Mouse (Mus musculus): ENCODE results near the gene Bmpr1a. TPM values are rescaled to one million over a fixed set of nuclear protein-coding genes. Genes with fewer than 3 reads are reported as not detected.

Gene Bmpr1a
- polyA plus RNA-seq, 1 experiment from 2014 or later, result 53.2 TPM

DNA sequence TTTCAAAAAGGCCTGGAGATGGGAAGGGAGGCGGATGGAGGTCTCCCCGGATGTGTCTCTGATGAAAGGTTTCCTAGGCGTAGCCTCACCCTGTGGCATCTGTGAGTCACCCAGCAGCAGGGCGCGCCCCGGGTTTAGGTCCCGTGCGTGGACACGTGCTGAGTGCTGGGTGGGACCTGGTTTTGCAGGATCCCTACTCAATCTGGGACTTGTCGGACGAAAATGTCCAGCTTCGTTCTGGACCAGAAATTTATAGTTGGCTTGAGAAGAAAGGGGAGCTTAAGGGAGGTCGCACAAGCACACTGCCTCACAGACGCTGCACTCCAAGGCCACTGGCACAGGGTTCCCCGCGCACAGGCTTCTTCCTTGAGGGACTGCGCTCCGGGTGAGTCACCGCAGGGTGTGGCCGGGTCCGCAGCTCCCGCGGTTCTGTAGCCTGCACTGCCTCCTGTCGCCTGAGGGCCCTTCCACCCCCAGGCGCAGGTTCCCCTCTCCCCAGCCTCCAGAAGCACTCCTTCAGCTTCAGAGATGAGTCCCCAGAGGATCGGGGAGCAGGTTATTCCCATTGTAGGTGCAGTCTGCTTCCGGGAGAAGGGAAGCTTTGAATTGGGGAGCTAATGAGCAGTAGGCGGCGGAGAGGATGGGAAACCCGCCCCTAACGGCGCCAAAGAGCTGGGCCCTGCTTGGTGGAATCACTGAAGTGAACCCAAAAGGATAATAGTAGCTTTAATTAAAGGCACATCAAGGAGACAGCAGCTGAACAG lies 139.5 kb downstream of the Bmpr1a start:
- in situ Hi-C loops (cut with MboI; ENCODE audit: low pct_unique_long_range_greater_than_20kb), result loop anchor here (5.0 to 10.0 kb wide), 2 partner anchors 91 to 259 kb away; partner anchors contain the start of gene A630023A22Rik
- peak; percentile 92 for ATAC-seq

DNA sequence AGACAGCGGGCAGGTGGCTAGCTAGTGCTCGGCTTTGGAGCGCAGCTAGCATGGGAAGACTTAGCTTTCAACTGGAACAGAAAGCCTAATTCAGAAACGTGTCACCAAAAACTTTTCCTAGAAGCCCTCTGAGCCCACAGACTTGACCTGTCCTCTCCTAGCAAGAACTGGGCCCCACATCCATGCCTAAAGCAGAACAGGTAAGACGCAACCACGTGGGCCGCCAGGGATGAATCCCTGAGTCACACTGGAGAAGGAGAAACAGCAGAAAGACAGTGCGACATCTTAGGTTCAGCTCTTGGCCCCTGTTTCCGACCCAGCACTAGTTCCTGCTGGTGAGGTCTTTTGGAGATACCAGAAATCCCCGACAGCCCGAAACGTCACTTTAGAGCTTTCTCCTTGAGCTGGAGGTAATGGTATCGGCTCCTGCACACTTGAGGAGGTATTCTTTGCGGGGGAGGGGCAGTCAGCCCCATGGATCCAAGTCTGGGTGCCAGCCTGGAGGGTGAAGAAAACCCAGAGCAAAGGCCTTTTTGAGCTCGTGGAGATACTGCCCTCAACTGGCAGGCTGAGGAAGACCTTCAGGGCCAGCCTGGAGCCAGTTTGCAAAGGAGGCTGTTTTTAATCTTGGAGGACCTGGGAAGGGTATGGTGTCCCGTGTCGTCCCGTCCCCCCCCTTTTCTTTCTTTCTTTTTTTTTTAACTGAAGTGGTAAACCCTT lies 140.3 kb downstream of the Bmpr1a start:
- ATAC-seq, result peak; percentile 81
- ChIA-PET CTCF (interaction anchor here (0.7 to 2.6 kb wide), 15 partner anchors 9 to 172 kb away, joined by 3 to 11 read pairs (median 5); partner anchors contain the start of gene Mmrn2), POLR2A (no interaction called here)
- TF ChIP-seq CTCF (IDR thresholded peaks at IDR 0.05), result no peak
- in situ Hi-C loops (cut with MboI; ENCODE audit: low pct_unique_long_range_greater_than_20kb), result loop anchor here (5.0 to 10.0 kb wide), 2 partner anchors 91 to 258 kb away; partner anchors contain the start of gene A630023A22Rik
- no peak for DNase-seq (ENCODE audit: low read depth, low spot score)
- no peaks in the 10 kb centered on the region for H3K27me3 ChIP-seq

More for the DNA sequence above, 139.5 kb downstream of the Bmpr1a start:
- ChIA-PET CTCF (interaction anchor here (1.2 to 2.6 kb wide), 8 partner anchors 8 to 173 kb away, joined by 3 to 11 read pairs (median 6); partner anchors contain the start of gene Mmrn2), POLR2A (no interaction called here)
- H3K27me3 ChIP-seq, result no peaks in the 10 kb centered on the region
- no peak for DNase-seq (ENCODE audit: low read depth, low spot score)
- TF ChIP-seq CTCF (IDR thresholded peaks at IDR 0.05), result no peak

DNA sequence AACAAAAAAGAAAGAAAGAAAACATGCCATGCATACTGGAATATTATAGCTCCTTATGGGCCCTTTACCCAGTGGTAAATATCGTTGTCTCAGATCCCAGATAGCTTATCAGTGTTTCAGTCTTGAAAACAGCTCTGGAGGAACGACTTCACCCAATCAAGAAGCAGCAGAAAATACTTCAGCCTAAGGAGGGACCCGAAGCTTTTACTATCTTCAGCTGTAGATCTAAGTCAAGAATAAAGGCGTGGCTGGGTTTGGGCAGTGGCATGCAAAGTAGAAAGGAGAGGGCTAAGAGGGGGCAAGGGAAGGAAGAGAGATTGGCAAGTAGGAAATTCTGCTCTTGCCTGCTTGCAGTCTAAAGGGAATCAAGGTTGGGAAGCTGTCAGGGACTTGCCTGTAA lies 141.0 kb downstream of the Bmpr1a start:
- ATAC-seq, result no peak
- TF ChIP-seq CTCF (IDR thresholded peaks at IDR 0.05), result no peak
- in situ Hi-C loops (cut with MboI; ENCODE audit: low pct_unique_long_range_greater_than_20kb), result loop anchor here (5.0 to 10.0 kb wide), 2 partner anchors 90 to 257 kb away; partner anchors contain the start of gene A630023A22Rik

More for the DNA sequence above, 141.0 kb downstream of the Bmpr1a start:
- H3K27me3 ChIP-seq, result no peaks in the 10 kb centered on the region
- POLR2A ChIA-PET, result no interaction called here
- CTCF ChIA-PET, result interaction anchor here (1.0 to 2.6 kb wide), 8 partner anchors 8 to 98 kb away, joined by 3 to 11 read pairs (median 4); partner anchors contain the start of gene Mmrn2
- DNase-seq (ENCODE audit: low read depth, low spot score), result no peak

Other genes starting within 250 kb of the Bmpr1a start
- gene Shld2, start 192.8 kb downstream of the Bmpr1a start, polyA plus RNA-seq (2021), result 7.0 TPM
- gene Glud1, start 192.6 kb downstream of the Bmpr1a start, polyA plus RNA-seq (2021), result 263 TPM
- gene Fam25c, start 147.9 kb downstream of the Bmpr1a start, polyA plus RNA-seq (2021), result not detected
- not detected for gene Sncg, start 128.6 kb downstream of the Bmpr1a start, polyA plus RNA-seq (2021)
- gene Mmrn2, start 127.9 kb downstream of the Bmpr1a start, polyA plus RNA-seq (2021), result 0.04 TPM
- gene 9230112D13Rik, start 19.5 kb upstream of the Bmpr1a start, polyA plus RNA-seq (2021), result not detected
- gene Ldb3, start 85.3 kb upstream of the Bmpr1a start, polyA plus RNA-seq (2021), result 0.46 TPM
- not detected for gene Opn4, start 96.8 kb upstream of the Bmpr1a start, polyA plus RNA-seq (2021)
- gene Wapl, start 170.6 kb upstream of the Bmpr1a start, polyA plus RNA-seq (2021), result 66.3 TPM